Mouse (Mus musculus): ENCODE data around the gene Ap4m1. TPM values are rescaled to one million over a fixed set of nuclear protein-coding genes. Genes with fewer than 3 reads are reported as not detected.
A peak's percentile ranks its signal among the peaks of the same experiment; 100 is the strongest.

Ap4m1 gene
- polyA plus RNA-seq, 1 experiment: 5.5 TPM

DNA sequence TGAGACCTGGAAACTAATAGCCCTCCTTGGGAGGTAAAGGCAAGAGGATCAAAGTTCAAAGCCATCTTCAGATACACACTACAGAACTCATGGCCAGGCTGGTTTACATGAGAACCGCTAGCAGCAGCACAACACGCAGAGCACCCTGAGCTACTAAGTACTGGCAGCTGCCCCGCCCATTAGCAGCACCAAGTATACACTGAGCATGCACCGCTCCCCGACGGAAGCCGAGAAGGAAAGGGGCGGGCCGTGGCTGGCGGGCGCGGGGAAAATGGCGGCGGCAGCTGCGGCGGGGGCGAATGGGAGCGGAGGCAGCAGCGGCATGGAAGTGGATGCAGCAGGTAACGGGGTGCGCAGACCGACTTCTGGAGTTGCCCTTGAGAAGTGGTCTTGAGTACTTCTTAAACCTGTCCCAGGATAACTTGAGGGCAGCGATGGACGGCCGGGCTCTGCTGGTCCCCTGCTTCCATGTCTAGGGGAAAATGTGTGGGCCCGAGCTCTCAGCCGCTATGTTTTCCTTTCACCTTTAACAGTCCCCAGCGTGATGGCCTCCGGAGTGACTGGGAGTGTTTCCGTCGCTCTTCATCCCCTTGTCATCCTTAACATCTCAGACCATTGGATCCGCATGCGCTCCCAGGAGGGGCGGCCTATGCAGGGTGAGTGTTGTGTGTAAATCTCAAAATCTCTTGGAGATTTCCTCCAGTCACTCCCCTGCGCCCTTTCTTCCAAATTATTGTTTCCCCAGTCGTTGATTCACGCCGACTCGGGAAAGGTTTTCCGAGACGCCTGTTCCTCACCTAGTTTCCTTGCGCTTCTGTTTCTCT, 10.7 kb upstream of the Ap4m1 start, which contains the start of gene Cops6:
Gene Cops6, plus strand, starts transcription at position 230 of the 824 bp plus-strand sequence.
- Histone ChIP-seq H3K4me3 (replicated peaks) (peak within 1 kb of the TSS; percentile 98), H3K36me3 (replicated peaks; ENCODE audit: low read length) (peaks cover 41% of the 10 kb centered on the region), H3K9me3 (no peaks in the 10 kb centered on the region), H3K4me1 (peaks cover 45% of the 10 kb centered on the region), H3K27me3 (replicated peaks) (no peaks in the 10 kb centered on the region)
- TF ChIP-seq GATA1 (IDR thresholded peaks at IDR 0.05; ENCODE audit: borderline replicate concordance, low read length) (no peak), FLI1 (IDR thresholded peaks at IDR 0.05; ENCODE audit: low read length) (no peak)

DNA sequence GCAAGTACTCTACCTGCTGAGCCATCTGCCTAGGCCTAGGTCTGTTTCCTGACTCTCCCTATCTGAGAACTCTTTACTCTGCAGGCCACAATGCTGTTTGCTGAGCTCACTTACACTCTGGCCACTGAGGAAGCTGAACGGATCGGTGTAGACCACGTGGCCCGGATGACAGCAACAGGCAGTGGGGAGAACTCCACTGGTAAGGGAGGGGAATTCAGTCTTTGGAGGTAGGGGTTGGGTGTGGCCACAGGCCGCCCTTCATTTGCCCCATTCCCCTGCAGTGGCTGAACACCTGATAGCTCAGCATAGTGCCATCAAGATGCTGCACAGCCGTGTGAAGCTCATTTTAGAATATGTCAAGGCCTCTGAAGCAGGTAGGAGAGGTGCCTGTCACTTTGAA, 8.8 kb upstream of the Ap4m1 start:
- no peaks in the 10 kb centered on the region for H3K27me3 ChIP-seq (replicated peaks)
- TF ChIP-seq FLI1 (IDR thresholded peaks at IDR 0.05; ENCODE audit: low read length) (no peak), GATA1 (IDR thresholded peaks at IDR 0.05; ENCODE audit: borderline replicate concordance, low read length) (no peak)
- peak overlapping the region; percentile 38 for H3K4me3 ChIP-seq (replicated peaks)
- H3K36me3 ChIP-seq (replicated peaks; ENCODE audit: low read length): peaks cover 61% of the 10 kb centered on the region
- H3K9me3 ChIP-seq: no peaks in the 10 kb centered on the region
- peaks cover 53% of the 10 kb centered on the region for H3K4me1 ChIP-seq

GRCm38 (mm10) chr5:138163610-138164009, 8.2 kb upstream of the Ap4m1 start:
- TF ChIP-seq FLI1 (IDR thresholded peaks at IDR 0.05; ENCODE audit: low read length): no peak
- no peak for TF ChIP-seq GATA1 (IDR thresholded peaks at IDR 0.05; ENCODE audit: borderline replicate concordance, low read length)
- Histone ChIP-seq H3K36me3 (replicated peaks; ENCODE audit: low read length) (peaks cover 67% of the 10 kb centered on the region), H3K27me3 (replicated peaks) (no peaks in the 10 kb centered on the region), H3K9me3 (no peaks in the 10 kb centered on the region), H3K4me1 (peaks cover 53% of the 10 kb centered on the region), H3K4me3 (replicated peaks) (no peak overlapping the region)

- peaks cover 59% of the 10 kb centered on the region for H3K4me1 ChIP-seq
- H3K36me3 ChIP-seq (replicated peaks; ENCODE audit: low read length): peaks cover 80% of the 10 kb centered on the region
- no peaks in the 10 kb centered on the region for H3K9me3 ChIP-seq
- H3K27me3 ChIP-seq (replicated peaks): no peaks in the 10 kb centered on the region
- H3K4me3 ChIP-seq (replicated peaks): no peak overlapping the region
- TF ChIP-seq FLI1 (IDR thresholded peaks at IDR 0.05; ENCODE audit: low read length) (no peak), GATA1 (IDR thresholded peaks at IDR 0.05; ENCODE audit: borderline replicate concordance, low read length) (no peak)
These were observed 6.2 kb upstream of the Ap4m1 start for GRCm38 (mm10) chr5:138165594-138165993.

DNA sequence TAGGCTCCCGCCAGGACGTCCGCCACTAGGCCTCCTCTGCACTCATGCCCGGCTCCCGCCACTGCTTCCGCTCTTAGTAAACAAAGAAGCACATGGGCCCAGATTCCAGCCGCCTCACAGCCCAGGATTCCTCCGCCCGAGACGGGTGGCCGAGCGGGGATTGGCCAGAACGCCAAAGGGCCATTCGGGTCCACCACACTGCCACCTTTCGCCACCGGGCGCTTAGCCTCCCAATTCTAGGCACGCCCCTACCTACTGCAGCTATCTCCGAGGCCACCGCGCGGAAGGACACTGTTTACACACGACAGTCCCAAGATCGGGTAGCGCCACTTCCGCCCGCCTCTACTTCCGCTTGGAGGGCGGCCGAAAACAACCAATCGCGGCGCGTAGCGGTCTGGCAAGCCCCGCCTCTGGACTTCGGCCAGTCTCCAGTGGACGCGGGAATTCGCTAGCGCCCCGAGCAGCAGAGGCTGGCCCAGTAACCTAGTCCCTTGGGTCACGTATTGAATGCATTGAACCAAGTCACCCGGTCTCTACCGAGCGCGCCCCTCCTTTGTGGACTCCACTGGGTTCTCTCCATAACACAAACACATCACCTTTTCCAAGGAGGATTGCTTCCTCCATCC, 753 bp upstream of the Ap4m1 start:
- TF ChIP-seq FLI1 (IDR thresholded peaks at IDR 0.05; ENCODE audit: low read length) (peak; percentile 67; the same call in 1 of the 2 replicates), GATA1 (IDR thresholded peaks at IDR 0.05; ENCODE audit: borderline replicate concordance, low read length) (no peak)
- H3K4me1 ChIP-seq: peaks cover 32% of the 10 kb centered on the region
- H3K9me3 ChIP-seq: no peaks in the 10 kb centered on the region
- H3K4me3 ChIP-seq (replicated peaks): peak overlapping the region; percentile 99
- peaks cover 68% of the 10 kb centered on the region for H3K36me3 ChIP-seq (replicated peaks; ENCODE audit: low read length)
- no peaks in the 10 kb centered on the region for H3K27me3 ChIP-seq (replicated peaks)

GRCm38 (mm10) chr5:138173217-138173616, 1.4 kb downstream of the Ap4m1 start:
- H3K9me3 ChIP-seq: no peaks in the 10 kb centered on the region
- H3K4me1 ChIP-seq: peaks cover 23% of the 10 kb centered on the region
- H3K4me3 ChIP-seq (replicated peaks): no peak overlapping the region
- peaks cover 66% of the 10 kb centered on the region for H3K36me3 ChIP-seq (replicated peaks; ENCODE audit: low read length)
- H3K27me3 ChIP-seq (replicated peaks): no peaks in the 10 kb centered on the region
- TF ChIP-seq GATA1 (IDR thresholded peaks at IDR 0.05; ENCODE audit: borderline replicate concordance, low read length) (no peak), FLI1 (IDR thresholded peaks at IDR 0.05; ENCODE audit: low read length) (no peak)

DNA sequence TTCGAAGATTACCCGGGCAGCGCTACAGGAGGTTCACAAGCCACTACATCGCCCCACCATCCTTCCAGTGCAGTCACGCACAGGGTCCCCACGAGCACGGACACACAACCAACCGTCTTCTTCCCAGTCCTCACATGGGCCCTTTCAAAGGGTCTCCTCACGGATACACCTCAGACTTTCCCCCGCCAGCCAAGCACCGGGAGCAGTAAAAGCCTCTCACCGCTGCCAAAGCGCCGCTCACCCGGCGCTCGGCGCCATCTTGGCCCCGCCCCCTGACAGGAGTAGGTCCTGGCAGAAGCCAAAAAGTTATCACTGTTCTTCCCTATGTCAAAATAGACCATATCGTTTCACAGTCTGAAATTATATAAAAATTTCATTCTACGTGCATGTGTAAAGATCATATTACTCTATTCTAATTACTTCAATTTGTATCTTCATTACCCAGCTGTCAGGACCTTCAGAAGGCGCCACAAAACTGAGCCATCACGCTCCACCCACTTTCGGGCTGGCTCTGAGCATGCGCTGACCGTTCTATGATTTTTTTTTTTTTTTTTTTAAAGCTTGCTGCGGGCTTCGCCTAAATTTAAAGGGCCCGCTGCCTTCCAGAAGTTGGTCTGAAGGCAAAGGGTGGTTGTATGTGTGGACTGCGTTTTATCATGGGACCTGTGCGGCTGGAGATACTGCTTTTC, 15.3 kb downstream of the Ap4m1 start, which contains the start of the genes Taf6 and Cnpy4:
Gene Taf6, minus strand, starts transcription at position 502 of the 689 bp plus-strand sequence.
Gene Cnpy4, plus strand, starts transcription at position 536 of the 689 bp plus-strand sequence.
- TF ChIP-seq GATA1 (IDR thresholded peaks at IDR 0.05; ENCODE audit: borderline replicate concordance, low read length) (no peak), FLI1 (IDR thresholded peaks at IDR 0.05; ENCODE audit: low read length) (no peak)
- Histone ChIP-seq H3K9me3 (no peaks in the 10 kb centered on the region), H3K36me3 (replicated peaks; ENCODE audit: low read length) (peaks cover 50% of the 10 kb centered on the region), H3K27me3 (replicated peaks) (no peaks in the 10 kb centered on the region), H3K4me1 (peaks cover 24% of the 10 kb centered on the region), H3K4me3 (replicated peaks) (peak within 1 kb of the TSS; percentile 99)

DNA sequence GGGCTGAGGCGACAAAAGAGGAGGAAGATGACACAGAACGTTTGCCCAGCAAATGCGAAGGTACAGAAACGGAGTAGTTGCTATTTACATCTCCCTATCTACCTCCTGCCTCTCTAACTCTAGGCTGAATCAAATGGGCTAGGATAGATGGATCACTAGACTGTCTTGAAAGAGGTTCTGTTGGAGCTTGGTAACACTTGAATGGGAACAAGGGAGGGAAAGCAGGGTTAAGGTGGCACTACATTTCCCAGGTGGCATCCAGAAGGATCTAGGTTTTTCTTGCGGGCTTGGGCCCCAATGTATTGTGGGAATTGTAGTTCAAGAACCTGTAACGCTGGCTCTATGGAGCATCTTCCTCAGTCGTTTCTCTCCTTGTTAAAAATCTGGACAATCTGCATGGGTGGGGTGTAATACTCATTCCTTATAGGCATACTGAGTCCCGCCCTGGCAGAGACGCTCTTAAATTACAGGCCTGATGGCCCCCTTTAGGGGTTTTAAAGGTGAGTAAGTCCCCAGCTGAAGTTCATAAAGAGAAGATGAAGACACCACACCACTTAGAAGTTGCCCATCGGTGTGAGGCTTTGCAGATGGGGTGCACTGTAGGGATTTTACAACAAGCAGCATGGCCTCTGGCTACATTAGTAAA, 16.0 kb downstream of the Ap4m1 start:
- H3K36me3 ChIP-seq (replicated peaks; ENCODE audit: low read length): peaks cover 50% of the 10 kb centered on the region
- H3K4me3 ChIP-seq (replicated peaks): peak overlapping the region; percentile 99
- TF ChIP-seq GATA1 (IDR thresholded peaks at IDR 0.05; ENCODE audit: borderline replicate concordance, low read length): no peak
- TF ChIP-seq FLI1 (IDR thresholded peaks at IDR 0.05; ENCODE audit: low read length): no peak

More for the DNA sequence above, 16.0 kb downstream of the Ap4m1 start:
- Histone ChIP-seq H3K4me1 (peaks cover 24% of the 10 kb centered on the region), H3K9me3 (no peaks in the 10 kb centered on the region), H3K27me3 (replicated peaks) (no peaks in the 10 kb centered on the region)

Data from megakaryocyte, embryonic 14.5 days (primary cell).